Mouse (Mus musculus) CH12.LX (cell line): ENCODE data around the gene Cds2. TPM values are rescaled to one million over a fixed set of nuclear protein-coding genes. Genes with fewer than 3 reads are reported as not detected.

Source experiments
- DNase-seq: peaks from one replicate; pipeline ENCODE4 v3.0.0-alpha.2; 2013; ENCODE audit errors: extremely low read depth
- H3K27ac ChIP-seq: 2 replicates; pipeline ENCODE4 v1.5.1; 2012; ENCODE audit warnings: low read depth, mild to moderate bottlenecking, control low read depth, moderate library complexity; ENCODE audit not compliant: insufficient read depth
- H3K27me3 ChIP-seq: replicated peaks from 2 replicates; pipeline ENCODE3; 2012; ENCODE audit warnings: inconsistent platforms
- H3K36me3 ChIP-seq, 2 experiments: replicated peaks in 1 of 2; 2 replicates each; pipeline versions ENCODE3 to v1.6.1; 2012; ENCODE audit warnings: inconsistent platforms in 1 of 2, low read length in 1 of 2, mild to moderate bottlenecking in 1 of 2, mixed read lengths in 1 of 2, moderate library complexity in 1 of 2; ENCODE audit not compliant: control insufficient read depth in 1 of 2, insufficient read depth in 1 of 2
- H3K4me1 ChIP-seq, 2 experiments: 2 replicates each; pipeline ENCODE4 v1.6.1; 2012; ENCODE audit warnings: inconsistent platforms in 1 of 2, moderate library complexity in 1 of 2; ENCODE audit not compliant: insufficient read depth in 2 of 2, control insufficient read depth in 1 of 2
- H3K4me2 ChIP-seq: 2 replicates; pipeline ENCODE4 v1.6.1; 2012; ENCODE audit warnings: low read depth, mild to moderate bottlenecking, control low read depth; ENCODE audit not compliant: poor library complexity, insufficient read depth, severe bottlenecking
- H3K4me3 ChIP-seq, 3 experiments: fragments of 150-350 bp in 1 of 3; sonication (generic) in 1 of 3; replicated peaks in 1 of 3; 2 replicates each; pipeline versions ENCODE3 to v1.5.1; 2011 to 2012; ENCODE audit warnings: low read depth in 2 of 3, low read length in 2 of 3, mild to moderate bottlenecking in 2 of 3, moderate library complexity in 2 of 3, control low read depth in 1 of 3, improper control_type of control experiment in 1 of 3, inconsistent platforms in 1 of 3, mixed read lengths in 1 of 3; ENCODE audit not compliant: poor library complexity in 1 of 3
- H3K79me2 ChIP-seq: replicated peaks from 2 replicates; pipeline ENCODE4 v1.6.1; 2012; ENCODE audit warnings: mild to moderate bottlenecking, moderate library complexity; ENCODE audit not compliant: control insufficient read depth, poor library complexity, insufficient read depth, severe bottlenecking; ENCODE audit errors: extremely low read depth
- H3K9ac ChIP-seq: 2 replicates; pipeline ENCODE4 v1.6.1; 2012; ENCODE audit warnings: low read depth, mild to moderate bottlenecking, control low read depth, moderate library complexity; ENCODE audit not compliant: insufficient read depth
- H3K9me3 ChIP-seq: replicated peaks from 2 replicates; pipeline ENCODE3; 2012; ENCODE audit warnings: low read length, inconsistent platforms, mixed read lengths
- BHLHE40 ChIP-seq: IDR thresholded peaks from 2 replicates; pipeline ENCODE4 v1.6.1; 2011; ENCODE audit warnings: mild to moderate bottlenecking, low read depth, low read length, improper control_type of control experiment
- CHD2 ChIP-seq: IDR thresholded peaks from 2 replicates; pipeline ENCODE4 v1.6.1; 2011; ENCODE audit warnings: low read length, improper control_type of control experiment
- CTCF ChIP-seq, 2 experiments: IDR thresholded peaks in 1 of 2; conservative IDR thresholded peaks in 1 of 2; 2 replicates each; pipeline ENCODE4 v1.5.1; 2011 to 2012; ENCODE audit warnings: low read depth in 2 of 2, low read length in 2 of 2, improper control_type of control experiment in 1 of 2, inconsistent platforms in 1 of 2, mild to moderate bottlenecking in 1 of 2, moderate library complexity in 1 of 2
- E2F4 ChIP-seq: IDR thresholded peaks from 2 replicates; pipeline ENCODE4 v1.6.1; 2011; ENCODE audit warnings: low read depth, low read length, improper control_type of control experiment; ENCODE audit not compliant: insufficient replicate concordance
- ELF1 ChIP-seq: IDR thresholded peaks from 2 replicates; pipeline ENCODE4 v1.6.1; 2014; ENCODE audit warnings: low read depth, mild to moderate bottlenecking, inconsistent platforms, low read length, improper control_type of control experiment
- ETS1 ChIP-seq: conservative IDR thresholded peaks from 2 replicates; pipeline ENCODE4 v1.6.1; 2012; ENCODE audit warnings: low read depth, mild to moderate bottlenecking, inconsistent platforms, low read length, improper control_type of control experiment, moderate library complexity
- GABPA ChIP-seq: IDR thresholded peaks from 2 replicates; pipeline ENCODE4 v1.6.1; 2012; ENCODE audit warnings: low read depth, low read length, improper control_type of control experiment, inconsistent platforms; ENCODE audit not compliant: insufficient replicate concordance
- HCFC1 ChIP-seq: IDR thresholded peaks from 2 replicates; pipeline ENCODE4 v1.6.1; 2012; ENCODE audit warnings: low read depth, mild to moderate bottlenecking, inconsistent platforms, low read length, improper control_type of control experiment
- IRF4 ChIP-seq: IDR thresholded peaks from 2 replicates; pipeline ENCODE4 v1.6.1; 2014; ENCODE audit warnings: low read depth, mild to moderate bottlenecking, inconsistent platforms, low read length, improper control_type of control experiment
- JUN ChIP-seq: IDR thresholded peaks from 2 replicates; pipeline ENCODE4 v1.6.1; 2011; ENCODE audit warnings: low read depth, mild to moderate bottlenecking, low read length, improper control_type of control experiment, moderate library complexity; ENCODE audit not compliant: insufficient read depth
- JUND ChIP-seq: conservative IDR thresholded peaks from 2 replicates; pipeline ENCODE4 v1.6.1; 2011; ENCODE audit warnings: low read depth, low read length, improper control_type of control experiment
- MAFK ChIP-seq: IDR thresholded peaks from 2 replicates; pipeline ENCODE4 v1.6.1; 2011; ENCODE audit warnings: low read length, improper control_type of control experiment; ENCODE audit not compliant: insufficient replicate concordance
- MAX ChIP-seq: IDR thresholded peaks from 2 replicates; pipeline ENCODE4 v1.6.1; 2011; ENCODE audit warnings: low read length, improper control_type of control experiment
- MEF2A ChIP-seq: IDR thresholded peaks from 2 replicates; pipeline ENCODE4 v1.6.1; 2014; ENCODE audit warnings: low read depth, mild to moderate bottlenecking, inconsistent platforms, low read length, improper control_type of control experiment, borderline replicate concordance
- NELFE ChIP-seq: IDR thresholded peaks from 2 replicates; pipeline ENCODE4 v1.6.1; 2011; ENCODE audit warnings: low read depth, low read length, improper control_type of control experiment
- POLR2A ChIP-seq: IDR thresholded peaks from 2 replicates; pipeline ENCODE4 v1.6.1; 2011; ENCODE audit warnings: low read depth, mild to moderate bottlenecking, improper control_type of control experiment, low read length
- RAD21 ChIP-seq: IDR thresholded peaks from 2 replicates; pipeline ENCODE4 v1.6.1; 2011; ENCODE audit warnings: low read depth, mild to moderate bottlenecking, low read length, improper control_type of control experiment, moderate library complexity
- SMC3 ChIP-seq: IDR thresholded peaks from 2 replicates; pipeline ENCODE4 v1.6.1; 2011; ENCODE audit warnings: low read depth, low read length, improper control_type of control experiment
- TCF12 ChIP-seq: IDR thresholded peaks from 2 replicates; pipeline ENCODE4 v1.6.1; 2014; ENCODE audit warnings: low read depth, mild to moderate bottlenecking, inconsistent platforms, low read length, improper control_type of control experiment
- UBTF ChIP-seq: IDR thresholded peaks from 2 replicates; pipeline ENCODE4 v1.6.1; 2012; ENCODE audit warnings: low read depth, mild to moderate bottlenecking, inconsistent platforms, low read length, improper control_type of control experiment, moderate library complexity
- ZC3H11A ChIP-seq: IDR thresholded peaks from 2 replicates; pipeline ENCODE4 v1.6.1; 2012; ENCODE audit warnings: low read depth, mild to moderate bottlenecking, inconsistent platforms, low read length, improper control_type of control experiment
- ZKSCAN1 ChIP-seq: IDR thresholded peaks from 2 replicates; pipeline ENCODE4 v1.6.1; 2012; ENCODE audit warnings: low read depth, inconsistent platforms, low read length, improper control_type of control experiment, borderline replicate concordance
- dilution Hi-C: fragments of 300-500 bp; cut with MboI; formaldehyde crosslinking; loops from 2 replicates; pipeline ENCODE4 v1.14.3; 2020; ENCODE audit warnings: low sequenced_read_pairs; ENCODE audit not compliant: extremely low pct_unique_long_range_greater_than_20kb, extremely low pct_ligation_motif_present
- in situ Hi-C: fragments of 300-500 bp; cut with MboI; formaldehyde crosslinking; loops from 3 replicates; pipeline ENCODE4 v1.14.3; 2019; ENCODE audit warnings: low sequenced_read_pairs, low pct_ligation_motif_present, low pct_unique_long_range_greater_than_20kb, mixed read lengths
- polyA plus RNA-seq: library from polyadenylated mRNA; unstranded; fragments of >175 nt; gene quantifications from 2 replicates; pipeline ENCODE4 v1.2.1, GENCODE M21; 2012; ENCODE audit warnings: low read depth; ENCODE audit not compliant: insufficient read length
- total RNA-seq, 2 experiments: library from RNA; depleted of rRNA; stranded (reverse); fragments of 300-350 nt in 1 of 2; fragments of >200 nt in 1 of 2; gene quantifications; 2 replicates each; pipeline ENCODE4 v1.2.3; 2012 to 2014

Cds2 gene
- total and polyA plus RNA-seq, 3 experiments = 20.3 to 38.9 (median 21.2) TPM

DNA sequence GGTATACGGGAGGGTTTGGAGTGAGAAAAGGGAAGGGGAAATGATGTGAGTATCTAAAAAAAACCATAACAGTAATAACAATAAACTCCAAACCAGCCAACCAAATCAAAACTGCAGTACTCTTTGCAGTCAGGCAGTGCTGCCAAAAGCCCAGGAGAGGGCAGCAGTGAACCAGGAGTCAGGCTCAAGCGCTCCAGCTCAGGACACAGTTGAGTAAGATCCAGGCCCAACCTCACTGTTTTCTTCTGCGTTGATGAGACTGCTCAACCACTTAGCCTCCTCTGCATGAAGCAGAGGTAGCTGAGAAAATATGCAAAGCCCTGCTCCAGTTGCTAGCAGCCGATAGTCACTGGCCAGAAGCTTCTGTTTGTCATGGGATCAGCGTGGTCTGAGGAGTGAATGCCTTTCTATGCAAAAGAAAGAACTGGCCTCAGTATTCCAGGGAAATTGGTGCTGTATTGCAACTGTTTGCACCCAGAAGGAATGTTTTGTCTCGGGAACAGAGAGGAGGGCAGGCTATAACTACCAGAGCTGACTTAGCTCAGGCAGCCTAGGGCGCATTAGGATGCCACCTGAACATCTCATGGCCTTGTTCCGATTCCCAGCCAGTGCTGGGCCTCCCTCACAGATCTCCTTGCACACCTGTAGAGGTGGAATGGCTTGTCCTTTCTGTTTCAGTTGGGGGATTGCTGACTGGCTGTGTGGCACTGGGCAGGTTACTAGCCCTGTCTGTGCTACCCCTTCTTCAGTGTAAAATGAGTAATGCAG, 53.3 kb downstream of the Cds2 start:
- no peak overlapping the region for H3K27ac ChIP-seq
- in situ Hi-C loops (loop anchor here (25.0 kb wide), 2 partner anchors 396 to 596 kb away; no protein-coding TSS in a partner anchor), dilution Hi-C loops (no loop called here)
- peaks cover 2% of the 10 kb centered on the region for H3K9me3 ChIP-seq
- H3K4me2 ChIP-seq = no peak overlapping the region
- H3K9ac ChIP-seq = no peak overlapping the region
- H3K4me3 ChIP-seq = no peak overlapping the region
- no peaks in the 10 kb centered on the region for H3K79me2 ChIP-seq
- TF ChIP-seq POLR2A (no peak), ZKSCAN1 (no peak), CTCF (conservative IDR thresholded peaks at IDR 0.05 in 1 of 2, IDR thresholded peaks at IDR 0.05 in 1 of 2; ENCODE audit: low read depth in 2 of 2, low read length in 2 of 2) (peak; percentile 81 to 98), MAX (no peak), SMC3 (peak; percentile 94), GABPA (no peak), CHD2 (no peak), NELFE (no peak), ZC3H11A (peak; percentile 82), ETS1 (no peak), MEF2A (0 out of 2 replicates have a peak, but pooled peaks have one; percentile 24), BHLHE40 (no peak), IRF4 (no peak), TCF12 (no peak), ELF1 (no peak), JUND (no peak), E2F4 (no peak), JUN (peak; percentile 28; the same call in 1 of the 2 replicates), UBTF (no peak), RAD21 (peak; percentile 99), MAFK (no peak), HCFC1 (no peak)
- H3K4me1 ChIP-seq = peaks cover 0 to 12% of the 10 kb centered on the region in 2 experiments; a peak in 2 of 4 replicates
- peak; percentile 83 for DNase-seq
- H3K27me3 ChIP-seq = no peaks in the 10 kb centered on the region
- H3K36me3 ChIP-seq = peaks cover 3 to 10% of the 10 kb centered on the region in 2 experiments
